Mouse (Mus musculus): Measurements from ENCODE around the gene Srgap1. TPM values are rescaled to one million over a fixed set of nuclear protein-coding genes. Genes with fewer than 3 reads are reported as not detected.

The Srgap1 gene
- polyA plus RNA-seq, 1 experiment from 2014 or later, result 7.4 TPM

GRCm38 (mm10) chr10:121956505-121956904 is 90.6 kb downstream of the Srgap1 start:
- Histone ChIP-seq H3K4me1 (ENCODE audit: insufficient read depth, low read depth, low read length) (no peaks in the 10 kb centered on the region), H3K27ac (ENCODE audit: low read length) (no peak overlapping the region), H3K27me3 (replicated peaks; ENCODE audit: insufficient read depth, low read length) (no peaks in the 10 kb centered on the region), H3K4me2 (replicated peaks; ENCODE audit: low read depth, low read length) (no peak overlapping the region), H3K9ac (replicated peaks; ENCODE audit: low read depth) (no peak overlapping the region), H3K9me3 (ENCODE audit: low read length) (no peaks in the 10 kb centered on the region), H3K4me3 (ENCODE audit: low read depth, low read length) (no peak overlapping the region), H3K36me3 (ENCODE audit: insufficient read depth, low read length) (no peaks in the 10 kb centered on the region)
- DNase-seq (ENCODE audit: low spot score) (no peak), ATAC-seq (no peak)
- TF ChIP-seq EP300 (IDR thresholded peaks at IDR 0.05) (no peak), CTCF (IDR thresholded peaks at IDR 0.05) (no peak)
- WGBS, result 73% methylated on average over 11 of the region's 11 CpGs

GRCm38 (mm10) chr10:121955730-121956129 is 91.4 kb downstream of the Srgap1 start:
- DNase-seq (ENCODE audit: low spot score) (no peak), ATAC-seq (no peak)
- Histone ChIP-seq H3K4me2 (replicated peaks; ENCODE audit: low read depth, low read length) (no peak overlapping the region), H3K36me3 (ENCODE audit: insufficient read depth, low read length) (no peaks in the 10 kb centered on the region), H3K27ac (ENCODE audit: low read length) (no peak overlapping the region), H3K4me1 (ENCODE audit: insufficient read depth, low read depth, low read length) (no peaks in the 10 kb centered on the region), H3K9ac (replicated peaks; ENCODE audit: low read depth) (no peak overlapping the region), H3K27me3 (replicated peaks; ENCODE audit: insufficient read depth, low read length) (no peaks in the 10 kb centered on the region), H3K9me3 (ENCODE audit: low read length) (no peaks in the 10 kb centered on the region), H3K4me3 (ENCODE audit: low read depth, low read length) (no peak overlapping the region)
- no peak for TF ChIP-seq EP300 (IDR thresholded peaks at IDR 0.05)
- TF ChIP-seq CTCF (IDR thresholded peaks at IDR 0.05), result no peak
- WGBS, result 91% methylated on average over 4 of the region's 4 CpGs

- no peak overlapping the region for H3K4me2 ChIP-seq (replicated peaks; ENCODE audit: low read depth, low read length)
- no peak for TF ChIP-seq CTCF (IDR thresholded peaks at IDR 0.05)
- no peak for TF ChIP-seq EP300 (IDR thresholded peaks at IDR 0.05)
- no peak overlapping the region for H3K9ac ChIP-seq (replicated peaks; ENCODE audit: low read depth)
- H3K27ac ChIP-seq (ENCODE audit: low read length), result no peak overlapping the region
- 85% methylated on average over 6 of the region's 6 CpGs for WGBS
- H3K9me3 ChIP-seq (ENCODE audit: low read length), result no peaks in the 10 kb centered on the region
- no peaks in the 10 kb centered on the region for H3K36me3 ChIP-seq (ENCODE audit: insufficient read depth, low read length)
- H3K4me1 ChIP-seq (ENCODE audit: insufficient read depth, low read depth, low read length), result no peaks in the 10 kb centered on the region
- ATAC-seq (no peak), DNase-seq (ENCODE audit: low spot score) (no peak)
- no peak overlapping the region for H3K4me3 ChIP-seq (ENCODE audit: low read depth, low read length)
- no peaks in the 10 kb centered on the region for H3K27me3 ChIP-seq (replicated peaks; ENCODE audit: insufficient read depth, low read length)
These were observed 92.2 kb downstream of the Srgap1 start for GRCm38 (mm10) chr10:121954877-121955276.

- no peaks in the 10 kb centered on the region for H3K27me3 ChIP-seq (replicated peaks; ENCODE audit: insufficient read depth, low read length)
- TF ChIP-seq CTCF (IDR thresholded peaks at IDR 0.05) (no peak), EP300 (IDR thresholded peaks at IDR 0.05) (no peak)
- H3K4me2 ChIP-seq (replicated peaks; ENCODE audit: low read depth, low read length), result no peak overlapping the region
- H3K4me1 ChIP-seq (ENCODE audit: insufficient read depth, low read depth, low read length), result no peaks in the 10 kb centered on the region
- H3K9me3 ChIP-seq (ENCODE audit: low read length), result no peaks in the 10 kb centered on the region
- WGBS, result 92% methylated on average over 5 of the region's 5 CpGs
- no peak for ATAC-seq
- DNase-seq (ENCODE audit: low spot score), result no peak
- H3K36me3 ChIP-seq (ENCODE audit: insufficient read depth, low read length), result no peaks in the 10 kb centered on the region
- H3K4me3 ChIP-seq (ENCODE audit: low read depth, low read length), result no peak overlapping the region
- no peak overlapping the region for H3K9ac ChIP-seq (replicated peaks; ENCODE audit: low read depth)
- H3K27ac ChIP-seq (ENCODE audit: low read length), result no peak overlapping the region
These were observed 94.1 kb downstream of the Srgap1 start for GRCm38 (mm10) chr10:121953041-121953440.

- H3K9ac ChIP-seq (replicated peaks; ENCODE audit: low read depth), result no peak overlapping the region
- no peak overlapping the region for H3K4me2 ChIP-seq (replicated peaks; ENCODE audit: low read depth, low read length)
- no peak for DNase-seq (ENCODE audit: low spot score)
- no peaks in the 10 kb centered on the region for H3K36me3 ChIP-seq (ENCODE audit: insufficient read depth, low read length)
- H3K27ac ChIP-seq (ENCODE audit: low read length), result no peak overlapping the region
- H3K4me1 ChIP-seq (ENCODE audit: insufficient read depth, low read depth, low read length), result no peaks in the 10 kb centered on the region
- WGBS, result 83% methylated on average over 8 of the region's 8 CpGs
- H3K27me3 ChIP-seq (replicated peaks; ENCODE audit: insufficient read depth, low read length), result no peaks in the 10 kb centered on the region
- no peak overlapping the region for H3K4me3 ChIP-seq (ENCODE audit: low read depth, low read length)
- no peak for ATAC-seq
- TF ChIP-seq EP300 (IDR thresholded peaks at IDR 0.05) (no peak), CTCF (IDR thresholded peaks at IDR 0.05) (no peak)
- no peaks in the 10 kb centered on the region for H3K9me3 ChIP-seq (ENCODE audit: low read length)
These were observed 100.9 kb downstream of the Srgap1 start for GRCm38 (mm10) chr10:121946173-121946572.

GRCm38 (mm10) chr10:121931909-121932308 is 115.2 kb downstream of the Srgap1 start:
- no peak overlapping the region for H3K9ac ChIP-seq (replicated peaks; ENCODE audit: low read depth)
- H3K4me1 ChIP-seq (ENCODE audit: insufficient read depth, low read depth, low read length), result no peaks in the 10 kb centered on the region
- H3K36me3 ChIP-seq (ENCODE audit: insufficient read depth, low read length), result no peaks in the 10 kb centered on the region
- H3K9me3 ChIP-seq (ENCODE audit: low read length), result no peaks in the 10 kb centered on the region
- no peak overlapping the region for H3K4me3 ChIP-seq (ENCODE audit: low read depth, low read length)
- DNase-seq (ENCODE audit: low spot score) (no peak), ATAC-seq (no peak)
- TF ChIP-seq EP300 (IDR thresholded peaks at IDR 0.05) (no peak), CTCF (IDR thresholded peaks at IDR 0.05) (no peak)
- no peak overlapping the region for H3K4me2 ChIP-seq (replicated peaks; ENCODE audit: low read depth, low read length)
- WGBS, result 79% methylated on average over 14 of the region's 14 CpGs
- H3K27me3 ChIP-seq (replicated peaks; ENCODE audit: insufficient read depth, low read length), result no peaks in the 10 kb centered on the region
- H3K27ac ChIP-seq (ENCODE audit: low read length), result no peak overlapping the region

- TF ChIP-seq CTCF (IDR thresholded peaks at IDR 0.05), result no peak
- no peak for TF ChIP-seq EP300 (IDR thresholded peaks at IDR 0.05)
- Histone ChIP-seq H3K4me2 (replicated peaks; ENCODE audit: low read depth, low read length) (no peak overlapping the region), H3K4me1 (ENCODE audit: insufficient read depth, low read depth, low read length) (peaks cover 2% of the 10 kb centered on the region; the same call in 1 of the 2 replicates), H3K36me3 (ENCODE audit: insufficient read depth, low read length) (no peaks in the 10 kb centered on the region), H3K9ac (replicated peaks; ENCODE audit: low read depth) (no peak overlapping the region), H3K9me3 (ENCODE audit: low read length) (no peaks in the 10 kb centered on the region), H3K27me3 (replicated peaks; ENCODE audit: insufficient read depth, low read length) (no peaks in the 10 kb centered on the region), H3K4me3 (ENCODE audit: low read depth, low read length) (no peak overlapping the region), H3K27ac (ENCODE audit: low read length) (no peak overlapping the region)
- WGBS, result 67% methylated on average over 3 of the region's 3 CpGs
- no peak for DNase-seq (ENCODE audit: low spot score)
- no peak for ATAC-seq
These were observed 121.0 kb downstream of the Srgap1 start for GRCm38 (mm10) chr10:121926094-121926493.
